Mouse (Mus musculus) Patski (cell line): ENCODE measurements around the gene Fam19a2. TPM values are rescaled to one million over a fixed set of nuclear protein-coding genes. Genes with fewer than 3 reads are reported as not detected.

Source experiments
- ATAC-seq: fragments of 100-300 bp; one replicate; pipeline ENCODE4 v1.8.0; 2021
- CTCF ChIA-PET: fragments of 350-600 bp; sonication (Branson Sonifier 250); formaldehyde crosslinking; loops from one replicate; lab custom pipeline; 2022; ENCODE audit warnings: inconsistent platforms; lab: Charles Lee
- POLR2A ChIA-PET: fragments of 350-600 bp; sonication (Branson Sonifier 250); formaldehyde crosslinking; loops from one replicate; lab custom pipeline; 2022; ENCODE audit warnings: antibody characterized with exemption, inconsistent platforms; lab: Charles Lee
- DNase-seq: peaks from one replicate; pipeline ENCODE4 v3.0.0-alpha.2; 2011; ENCODE audit warnings: low read depth, low spot score
- H3K27me3 ChIP-seq: fragments of 371-371 bp; one replicate; pipeline ENCODE4 v1.5.1; 2021
- CTCF ChIP-seq: fragments of 100-300 bp; IDR thresholded peaks from one replicate; pipeline ENCODE4 v1.5.1; 2021
- in situ Hi-C: fragments of 300-500 bp; cut with MboI; formaldehyde crosslinking; loops from 3 replicates; pipeline ENCODE4 v1.11.1; 2018; ENCODE audit warnings: low pct_unique_long_range_greater_than_20kb, mixed read lengths
- polyA plus RNA-seq: library from polyadenylated mRNA; unstranded; gene quantifications from one replicate; pipeline ENCODE4 v1.2.3, GENCODE M21; 2021

Gene Fam19a2
- polyA plus RNA-seq, 1 experiment from 2014 or later = 0.36 TPM

GRCm38 (mm10) chr10:123723641-123724040 lies 459.8 kb downstream of the Fam19a2 start:
- ChIA-PET POLR2A (no interaction called here), CTCF (interaction anchor here (0.8 to 1.2 kb wide), 2 partner anchors 15 to 48 kb away, joined by 3 read pairs; no protein-coding TSS in a partner anchor)
- TF ChIP-seq CTCF = no peak
- in situ Hi-C loops = no loop called here
- ATAC-seq = no peak
- H3K27me3 ChIP-seq = no peaks in the 10 kb centered on the region
- DNase-seq = no peak

GRCm38 (mm10) chr10:123748317-123748716 lies 484.5 kb downstream of the Fam19a2 start:
- H3K27me3 ChIP-seq = no peaks in the 10 kb centered on the region
- no peak for TF ChIP-seq CTCF
- CTCF ChIA-PET = interaction anchor here (1.0 kb wide), 1 partner anchor 11 kb away, joined by 3 read pairs; no protein-coding TSS in a partner anchor
- no peak for ATAC-seq
- in situ Hi-C loops = no loop called here
- DNase-seq = no peak
- POLR2A ChIA-PET = no interaction called here

- ATAC-seq (no peak), DNase-seq (no peak)
- ChIA-PET POLR2A (no interaction called here), CTCF (no interaction called here)
- in situ Hi-C loops = no loop called here
- no peaks in the 10 kb centered on the region for H3K27me3 ChIP-seq
- no peak for TF ChIP-seq CTCF
Measured at GRCm38 (mm10) chr10:123751676-123752280, 488.0 kb downstream of the Fam19a2 start.

- ChIA-PET POLR2A (no interaction called here), CTCF (no interaction called here)
- TF ChIP-seq CTCF = no peak
- ATAC-seq = no peak
- H3K27me3 ChIP-seq = no peaks in the 10 kb centered on the region
- no peak for DNase-seq
- in situ Hi-C loops = no loop called here
Measured at GRCm38 (mm10) chr10:123752755-123753154, 489.0 kb downstream of the Fam19a2 start.

- no peak for TF ChIP-seq CTCF
- no peaks in the 10 kb centered on the region for H3K27me3 ChIP-seq
- DNase-seq = no peak
- ChIA-PET POLR2A (interaction anchor here (0.6 kb wide), 1 partner anchor 12 kb away, joined by 3 read pairs; no protein-coding TSS in a partner anchor), CTCF (interaction anchor here (0.6 kb wide), 1 partner anchor 11 kb away, joined by 3 read pairs; no protein-coding TSS in a partner anchor)
- no peak for ATAC-seq
- in situ Hi-C loops = no loop called here
Measured at GRCm38 (mm10) chr10:123753996-123754395, 490.2 kb downstream of the Fam19a2 start.

- in situ Hi-C loops = no loop called here
- TF ChIP-seq CTCF = no peak
- ChIA-PET POLR2A (no interaction called here), CTCF (no interaction called here)
- H3K27me3 ChIP-seq = no peaks in the 10 kb centered on the region
- DNase-seq = no peak
- no peak for ATAC-seq
Measured at GRCm38 (mm10) chr10:123789374-123789773, 525.6 kb downstream of the Fam19a2 start.

Other genes with a start within 250 kb of the Fam19a2 start
- 66.9 TPM for gene Mon2, start 187.5 kb upstream of the Fam19a2 start, polyA plus RNA-seq
- 52.7 TPM for gene Usp15, start 67.0 kb upstream of the Fam19a2 start, polyA plus RNA-seq